Mouse (Mus musculus): ENCODE measurements around the gene Gm1043. TPM values are rescaled to one million over a fixed set of nuclear protein-coding genes. Genes with fewer than 3 reads are reported as not detected.

The Gm1043 gene
- polyA plus RNA-seq, 1 experiment, result 4.3 TPM

DNA sequence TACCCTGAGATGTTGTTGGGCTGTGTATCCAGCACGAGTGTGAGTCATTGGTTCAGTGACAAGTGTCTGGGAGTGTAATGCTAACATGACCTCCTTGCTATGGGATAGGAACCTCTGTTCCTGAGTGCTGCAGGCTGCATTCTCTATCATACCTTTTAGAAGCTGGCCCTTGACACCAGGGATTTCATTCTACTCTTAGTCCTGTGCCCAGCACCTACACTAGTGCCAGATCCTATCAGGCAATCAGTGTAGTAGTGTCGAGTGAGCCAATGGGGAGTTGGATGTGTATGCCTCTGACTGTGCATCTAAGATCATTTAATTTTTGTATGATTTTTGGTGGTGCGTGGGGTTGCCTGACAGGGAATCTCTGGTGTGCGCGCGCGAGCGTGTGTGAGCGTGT lies 156.1 kb downstream of the Gm1043 start:
- Histone ChIP-seq H3K4me3 (ENCODE audit: control insufficient read depth, insufficient read depth, low read length) (no peak overlapping the region), H3K27ac (ENCODE audit: control insufficient read depth, insufficient read depth, low read length) (no peak overlapping the region), H3K36me3 (ENCODE audit: control insufficient read depth, insufficient read depth, low read length) (no peaks in the 10 kb centered on the region), H3K27me3 (ENCODE audit: control insufficient read depth, insufficient read depth, low read length) (peaks cover 6% of the 10 kb centered on the region; the same call in 1 of the 2 replicates), H3K4me1 (replicated peaks; ENCODE audit: control insufficient read depth, insufficient read depth, low read length) (peaks cover 1% of the 10 kb centered on the region; the same call in 1 of the 2 replicates)
- no peak for TF ChIP-seq CTCF (IDR thresholded peaks at IDR 0.05; ENCODE audit: borderline replicate concordance, control insufficient read depth, extremely low read depth, insufficient read depth, low read length, poor library complexity)
- no peak for TF ChIP-seq POLR2A (IDR thresholded peaks at IDR 0.05; ENCODE audit: control insufficient read depth, extremely low read depth, insufficient read depth, low read length, poor library complexity)
- 22% methylated on average over 9 of the region's 9 CpGs for WGBS
- DNase-seq, result no peak

DNA sequence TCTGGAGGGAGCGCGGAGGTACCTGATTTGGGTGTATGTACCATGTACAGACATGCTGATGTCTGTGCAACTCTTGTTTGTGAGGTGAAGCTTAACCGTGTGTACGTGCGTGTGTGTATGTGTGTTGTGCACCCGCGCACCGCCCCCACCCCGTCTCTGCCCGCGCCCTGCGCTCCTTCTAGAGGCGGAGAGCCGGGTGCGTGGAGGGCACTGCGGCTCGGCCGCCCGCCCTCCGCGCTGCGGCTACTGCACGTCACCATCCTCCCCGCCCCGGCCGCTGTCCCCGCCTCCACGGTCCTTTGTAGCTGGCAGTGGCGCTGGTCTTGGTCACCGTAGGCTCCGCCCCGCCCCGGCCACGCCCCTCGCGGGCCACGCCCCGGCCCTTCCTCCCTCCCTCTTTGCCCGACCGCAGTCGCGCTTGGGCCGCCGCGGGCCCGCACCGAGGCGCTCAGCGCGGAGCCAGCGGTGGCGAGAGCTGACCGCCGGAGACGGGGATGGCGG lies 156.5 kb downstream of the Gm1043 start, which contains the start of gene Crmp1:
Gene Crmp1, plus strand, starts transcription at position 290 of the 501 bp plus-strand sequence.
- H3K27ac ChIP-seq (ENCODE audit: control insufficient read depth, insufficient read depth, low read length), result no peak within 1 kb of the TSS
- WGBS, result 5% methylated on average over 55 of the region's 56 CpGs
- TF ChIP-seq POLR2A (IDR thresholded peaks at IDR 0.05; ENCODE audit: control insufficient read depth, extremely low read depth, insufficient read depth, low read length, poor library complexity) (no peak), CTCF (IDR thresholded peaks at IDR 0.05; ENCODE audit: borderline replicate concordance, control insufficient read depth, extremely low read depth, insufficient read depth, low read length, poor library complexity) (no peak)
- DNase-seq, result no peak
- peaks cover 6% of the 10 kb centered on the region; the same call in 1 of the 2 replicates for H3K4me1 ChIP-seq (replicated peaks; ENCODE audit: control insufficient read depth, insufficient read depth, low read length)
- peaks cover 6% of the 10 kb centered on the region; the same call in 1 of the 2 replicates for H3K27me3 ChIP-seq (ENCODE audit: control insufficient read depth, insufficient read depth, low read length)
- no peak within 1 kb of the TSS for H3K4me3 ChIP-seq (ENCODE audit: control insufficient read depth, insufficient read depth, low read length)
- H3K36me3 ChIP-seq (ENCODE audit: control insufficient read depth, insufficient read depth, low read length), result no peaks in the 10 kb centered on the region

DNA sequence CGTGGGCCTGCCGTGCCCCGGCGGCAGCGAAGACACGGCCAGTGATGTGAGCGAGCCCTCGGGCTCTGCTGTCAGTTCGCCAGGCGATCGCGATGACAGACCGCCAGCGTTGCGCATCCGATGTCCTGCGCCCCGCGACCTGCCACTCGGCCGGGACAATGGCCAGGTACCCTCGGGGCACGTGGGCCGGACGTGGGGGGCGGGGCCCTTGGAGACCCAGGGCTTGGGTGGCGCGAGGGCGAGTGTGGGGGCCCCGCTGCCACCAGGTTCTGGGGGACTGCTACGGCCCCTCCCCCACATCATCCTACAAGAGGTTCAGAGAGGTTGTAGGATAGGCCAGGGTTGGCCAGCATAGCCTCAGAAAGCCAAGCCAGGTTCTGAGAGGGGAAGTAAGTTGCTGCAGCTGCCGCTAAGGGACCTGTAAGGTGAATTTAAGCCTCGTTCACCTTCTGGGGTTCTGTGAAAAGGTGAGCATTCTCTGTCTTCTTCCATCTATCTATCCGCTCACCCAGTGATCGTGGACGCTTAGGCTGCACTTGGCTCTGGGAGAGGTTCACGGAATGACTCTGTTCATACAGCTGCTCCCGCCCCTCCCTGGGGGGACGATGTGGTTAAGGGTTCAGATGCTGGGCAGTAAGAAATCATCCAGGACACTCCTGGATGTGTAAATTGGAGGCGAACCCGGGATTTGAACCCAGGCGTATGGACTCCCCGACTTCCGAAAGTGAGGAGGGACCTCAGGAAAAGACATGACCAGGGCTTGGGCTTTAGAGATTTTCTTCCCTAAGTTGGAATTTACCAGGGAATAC lies 157.4 kb downstream of the Gm1043 start:
- DNase-seq, result no peak
- H3K27me3 ChIP-seq (ENCODE audit: control insufficient read depth, insufficient read depth, low read length), result peaks cover 6% of the 10 kb centered on the region; the same call in 1 of the 2 replicates
- no peaks in the 10 kb centered on the region for H3K36me3 ChIP-seq (ENCODE audit: control insufficient read depth, insufficient read depth, low read length)
- H3K27ac ChIP-seq (ENCODE audit: control insufficient read depth, insufficient read depth, low read length), result no peak overlapping the region
- no peak overlapping the region for H3K4me3 ChIP-seq (ENCODE audit: control insufficient read depth, insufficient read depth, low read length)
- WGBS, result 18% methylated on average over 44 of the region's 44 CpGs
- TF ChIP-seq CTCF (IDR thresholded peaks at IDR 0.05; ENCODE audit: borderline replicate concordance, control insufficient read depth, extremely low read depth, insufficient read depth, low read length, poor library complexity) (no peak), POLR2A (IDR thresholded peaks at IDR 0.05; ENCODE audit: control insufficient read depth, extremely low read depth, insufficient read depth, low read length, poor library complexity) (no peak)
- H3K4me1 ChIP-seq (replicated peaks; ENCODE audit: control insufficient read depth, insufficient read depth, low read length), result peaks cover 7% of the 10 kb centered on the region; the same call in 1 of the 2 replicates

DNA sequence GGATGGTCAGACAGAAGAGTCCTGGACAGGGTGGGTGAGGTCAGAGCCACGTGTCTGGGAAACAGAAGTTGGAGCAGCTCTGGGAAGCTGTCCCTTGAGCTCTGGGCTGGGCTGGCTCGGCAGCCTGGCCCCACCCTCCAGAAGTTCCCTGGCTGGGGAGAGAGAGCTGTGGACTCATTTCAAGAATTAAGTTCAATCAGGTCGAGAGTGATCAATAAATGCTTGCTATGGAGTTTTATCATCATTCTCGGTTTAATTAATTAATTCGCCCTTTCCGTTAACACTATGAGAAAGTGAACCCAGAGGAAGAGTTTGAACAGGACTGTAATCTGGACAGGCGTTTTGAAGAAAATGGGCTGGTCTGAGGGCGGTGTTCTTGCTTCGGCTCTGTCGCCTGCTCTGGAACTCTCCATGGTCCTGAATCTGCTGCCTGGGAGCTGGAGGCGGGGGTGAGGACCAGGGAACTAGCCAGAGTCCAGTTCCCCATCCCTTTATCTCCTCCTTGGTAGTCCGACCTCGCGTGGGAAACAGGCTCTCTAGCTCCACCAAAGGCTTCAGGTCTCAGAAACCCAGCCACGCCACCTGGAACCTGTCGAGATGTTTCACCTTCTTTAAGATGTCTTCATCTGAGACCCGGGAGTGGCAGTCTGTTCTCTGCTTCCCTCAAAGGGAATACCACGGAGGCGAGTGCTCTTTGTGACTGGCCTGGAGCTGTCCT lies 158.2 kb downstream of the Gm1043 start:
- peak; percentile 50 for DNase-seq

DNA sequence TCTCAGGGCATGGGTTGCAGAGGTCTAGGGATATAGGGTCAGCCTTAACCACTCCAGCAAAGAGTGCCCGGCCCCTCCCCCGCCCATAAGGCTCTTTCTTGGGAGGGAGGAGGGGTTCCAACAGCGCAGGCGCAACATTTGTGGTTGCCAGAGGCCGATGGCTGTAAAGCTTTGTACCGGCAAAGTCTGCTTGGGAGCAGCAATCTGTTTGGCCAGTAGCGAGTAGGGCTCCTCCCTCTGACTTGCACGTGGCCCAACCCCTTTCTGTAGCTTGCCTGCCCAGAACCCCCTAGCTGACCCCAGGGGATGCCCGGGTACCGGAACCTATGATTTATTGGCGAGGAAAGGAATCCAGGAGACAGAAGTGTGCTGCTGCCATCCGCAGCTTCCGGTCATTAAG lies 159.0 kb downstream of the Gm1043 start:
- no peak for TF ChIP-seq CTCF (IDR thresholded peaks at IDR 0.05; ENCODE audit: borderline replicate concordance, control insufficient read depth, extremely low read depth, insufficient read depth, low read length, poor library complexity)
- TF ChIP-seq POLR2A (IDR thresholded peaks at IDR 0.05; ENCODE audit: control insufficient read depth, extremely low read depth, insufficient read depth, low read length, poor library complexity), result no peak
- peaks cover 6% of the 10 kb centered on the region; the same call in 1 of the 2 replicates for H3K27me3 ChIP-seq (ENCODE audit: control insufficient read depth, insufficient read depth, low read length)
- no peak overlapping the region for H3K4me3 ChIP-seq (ENCODE audit: control insufficient read depth, insufficient read depth, low read length)
- H3K4me1 ChIP-seq (replicated peaks; ENCODE audit: control insufficient read depth, insufficient read depth, low read length), result peaks cover 7% of the 10 kb centered on the region; the same call in 1 of the 2 replicates
- 13% methylated on average over 13 of the region's 13 CpGs for WGBS
- no peaks in the 10 kb centered on the region for H3K36me3 ChIP-seq (ENCODE audit: control insufficient read depth, insufficient read depth, low read length)
- DNase-seq, result no peak
- no peak overlapping the region for H3K27ac ChIP-seq (ENCODE audit: control insufficient read depth, insufficient read depth, low read length)

More for the DNA sequence above, 158.2 kb downstream of the Gm1043 start:
- H3K27ac ChIP-seq (ENCODE audit: control insufficient read depth, insufficient read depth, low read length), result no peak overlapping the region
- WGBS, result 6% methylated on average over 19 of the region's 19 CpGs
- H3K27me3 ChIP-seq (ENCODE audit: control insufficient read depth, insufficient read depth, low read length), result peaks cover 6% of the 10 kb centered on the region; the same call in 1 of the 2 replicates
- no peak for TF ChIP-seq CTCF (IDR thresholded peaks at IDR 0.05; ENCODE audit: borderline replicate concordance, control insufficient read depth, extremely low read depth, insufficient read depth, low read length, poor library complexity)
- TF ChIP-seq POLR2A (IDR thresholded peaks at IDR 0.05; ENCODE audit: control insufficient read depth, extremely low read depth, insufficient read depth, low read length, poor library complexity), result no peak
- H3K4me1 ChIP-seq (replicated peaks; ENCODE audit: control insufficient read depth, insufficient read depth, low read length), result peaks cover 7% of the 10 kb centered on the region; the same call in 1 of the 2 replicates
- no peak overlapping the region for H3K4me3 ChIP-seq (ENCODE audit: control insufficient read depth, insufficient read depth, low read length)
- H3K36me3 ChIP-seq (ENCODE audit: control insufficient read depth, insufficient read depth, low read length), result no peaks in the 10 kb centered on the region

DNA sequence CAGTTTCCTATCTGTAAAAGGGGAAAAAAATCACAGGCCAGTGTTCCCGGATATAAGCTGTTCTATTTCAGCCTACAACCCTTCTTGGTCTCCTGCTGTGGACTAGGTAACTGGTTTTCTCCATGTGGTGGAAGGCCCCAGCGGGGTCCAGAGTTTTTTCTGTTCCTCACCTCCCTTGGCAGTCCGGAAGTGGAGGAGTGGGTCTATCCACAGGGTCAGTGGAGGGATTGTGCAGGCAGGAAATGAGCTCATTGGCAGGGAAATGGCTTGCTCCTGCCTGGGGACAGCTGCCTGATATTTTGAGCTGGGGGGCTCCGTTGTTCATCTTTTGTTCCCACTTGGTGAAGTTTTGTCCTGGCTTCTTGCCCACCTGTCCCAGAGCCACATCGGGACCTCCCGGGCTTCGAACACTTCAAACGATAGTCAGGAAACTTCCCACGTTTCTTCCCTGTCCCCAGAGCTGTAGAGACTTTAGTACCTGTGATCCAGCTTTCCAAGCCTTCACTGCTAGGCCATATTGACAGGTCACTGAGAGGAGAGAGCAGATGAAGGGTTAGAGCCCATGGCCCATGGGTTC lies 159.6 kb downstream of the Gm1043 start:
- Histone ChIP-seq H3K27me3 (ENCODE audit: control insufficient read depth, insufficient read depth, low read length) (peaks cover 6% of the 10 kb centered on the region; the same call in 1 of the 2 replicates), H3K27ac (ENCODE audit: control insufficient read depth, insufficient read depth, low read length) (no peak overlapping the region), H3K4me1 (replicated peaks; ENCODE audit: control insufficient read depth, insufficient read depth, low read length) (peaks cover 7% of the 10 kb centered on the region; the same call in 1 of the 2 replicates), H3K36me3 (ENCODE audit: control insufficient read depth, insufficient read depth, low read length) (no peaks in the 10 kb centered on the region), H3K4me3 (ENCODE audit: control insufficient read depth, insufficient read depth, low read length) (no peak overlapping the region)
- no peak for DNase-seq
- 22% methylated on average over 9 of the region's 9 CpGs for WGBS
- TF ChIP-seq POLR2A (IDR thresholded peaks at IDR 0.05; ENCODE audit: control insufficient read depth, extremely low read depth, insufficient read depth, low read length, poor library complexity) (no peak), CTCF (IDR thresholded peaks at IDR 0.05; ENCODE audit: borderline replicate concordance, control insufficient read depth, extremely low read depth, insufficient read depth, low read length, poor library complexity) (no peak)

All from thymus, adult 2 months (tissue).